Mouse (Mus musculus) lung, embryonic 15.5 days (tissue): ENCODE measurements at regions not wholly inside any gene's neighbourhood (a gene's known extent, or its start where the extent isn't known, plus 50 kb on each side); places are given as distances from the start of the nearest gene placed in this dataset.

Source experiments
- ATAC-seq: fragments of 200-750 bp; cut with Nextera tagmentation; 2 replicates; pipeline ENCODE4 v1.8.0; 2017; ENCODE audit warnings: moderate number of reproducible peaks, borderline replicate concordance; ENCODE audit not compliant: low FRiP score, low TSS enrichment; ENCODE audit errors: extremely low read depth
- H3K27ac ChIP-seq: fragments of 300-500 bp; sonication (generic); 2 replicates; pipeline ENCODE4 v1.5.1; 2015; ENCODE audit warnings: moderate library complexity, mild to moderate bottlenecking, inconsistent platforms
- H3K27me3 ChIP-seq: fragments of 300-500 bp; sonication (generic); 2 replicates; pipeline ENCODE4 v1.6.1; 2015; ENCODE audit warnings: inconsistent platforms
- H3K36me3 ChIP-seq: fragments of 300-500 bp; sonication (generic); 2 replicates; pipeline ENCODE4 v1.6.1; 2015; ENCODE audit warnings: inconsistent platforms
- H3K4me1 ChIP-seq: fragments of 300-500 bp; sonication (generic); 2 replicates; pipeline ENCODE4 v1.6.1; 2015; ENCODE audit warnings: inconsistent platforms
- H3K4me2 ChIP-seq: fragments of 300-500 bp; sonication (generic); 2 replicates; pipeline ENCODE4 v1.6.1; 2015; ENCODE audit warnings: inconsistent platforms, mild to moderate bottlenecking, moderate library complexity
- H3K4me3 ChIP-seq: fragments of 300-500 bp; sonication (generic); 2 replicates; pipeline ENCODE4 v1.5.1; 2015; ENCODE audit warnings: mild to moderate bottlenecking, inconsistent platforms
- H3K9ac ChIP-seq: fragments of 300-500 bp; sonication (generic); 2 replicates; pipeline ENCODE4 v1.6.1; 2015; ENCODE audit warnings: inconsistent platforms
- H3K9me3 ChIP-seq: fragments of 300-500 bp; sonication (generic); 2 replicates; pipeline ENCODE4 v1.6.1; 2016; ENCODE audit warnings: inconsistent platforms
- WGBS: fragments of 180-500 bp; shearing (Covaris S2); methylation state at CpG from one replicate; pipeline ENCODE4 v1.1.7; 2015; 5-methylcytosine and 5-hydroxymethylcytosine counted together

GRCm38 (mm10) chr6:116767738-116768522 lies 51.2 kb upstream of the Tmem72 start:
- H3K27ac ChIP-seq = no peak overlapping the region
- ATAC-seq = peak; percentile 23; the same call in 1 of the 2 replicates
- 31% methylated on average over 17 of the region's 17 CpGs for WGBS
- no peaks in the 10 kb centered on the region for H3K9me3 ChIP-seq
- peaks cover 3% of the 10 kb centered on the region; the same call in 1 of the 2 replicates for H3K4me1 ChIP-seq
- H3K27me3 ChIP-seq = no peaks in the 10 kb centered on the region
- no peak overlapping the region for H3K4me3 ChIP-seq
- H3K9ac ChIP-seq = no peak overlapping the region
- no peaks in the 10 kb centered on the region for H3K36me3 ChIP-seq
- H3K4me2 ChIP-seq = no peak overlapping the region

GRCm38 (mm10) chr6:116774954-116775675 lies 58.4 kb upstream of the Tmem72 start:
- no peak overlapping the region for H3K4me2 ChIP-seq
- no peaks in the 10 kb centered on the region for H3K9me3 ChIP-seq
- no peak overlapping the region for H3K9ac ChIP-seq
- no peak overlapping the region for H3K27ac ChIP-seq
- no peaks in the 10 kb centered on the region for H3K4me1 ChIP-seq
- no peak; the same call in 1 of the 2 replicates for ATAC-seq
- 76% methylated on average over 12 of the region's 12 CpGs for WGBS
- no peak overlapping the region for H3K4me3 ChIP-seq
- no peaks in the 10 kb centered on the region for H3K36me3 ChIP-seq
- H3K27me3 ChIP-seq = no peaks in the 10 kb centered on the region

GRCm38 (mm10) chr6:116786553-116787335 lies 70.0 kb upstream of the Tmem72 start:
- 42% methylated on average over 3 of the region's 3 CpGs for WGBS
- H3K9ac ChIP-seq = no peak overlapping the region
- H3K4me3 ChIP-seq = no peak overlapping the region
- no peaks in the 10 kb centered on the region for H3K4me1 ChIP-seq
- H3K9me3 ChIP-seq = 0 out of 2 replicates have a peak, but pooled peaks cover 3% of the 10 kb centered on the region
- no peaks in the 10 kb centered on the region for H3K36me3 ChIP-seq
- no peak overlapping the region for H3K27ac ChIP-seq
- no peak for ATAC-seq
- no peak overlapping the region for H3K4me2 ChIP-seq
- no peaks in the 10 kb centered on the region for H3K27me3 ChIP-seq

GRCm38 (mm10) chr6:116793321-116793960 lies 76.7 kb upstream of the Tmem72 start:
- 37% methylated on average over 4 of the region's 4 CpGs for WGBS
- Histone ChIP-seq H3K9me3 (no peaks in the 10 kb centered on the region), H3K27me3 (no peaks in the 10 kb centered on the region), H3K4me3 (no peak overlapping the region), H3K9ac (no peak overlapping the region), H3K36me3 (no peaks in the 10 kb centered on the region), H3K4me1 (no peaks in the 10 kb centered on the region), H3K4me2 (no peak overlapping the region), H3K27ac (no peak overlapping the region)
- ATAC-seq = no peak

- Histone ChIP-seq H3K27me3 (no peaks in the 10 kb centered on the region), H3K4me2 (no peak overlapping the region), H3K4me1 (no peaks in the 10 kb centered on the region), H3K9me3 (no peaks in the 10 kb centered on the region), H3K36me3 (no peaks in the 10 kb centered on the region), H3K27ac (no peak overlapping the region), H3K4me3 (no peak overlapping the region), H3K9ac (no peak overlapping the region)
- 24% methylated on average over 9 of the region's 9 CpGs for WGBS
- no peak for ATAC-seq
Observed at GRCm38 (mm10) chr6:116793961-116794336, 77.2 kb upstream of the Tmem72 start.

GRCm38 (mm10) chr6:116821215-116821912 lies 104.7 kb upstream of the Tmem72 start:
- Histone ChIP-seq H3K9ac (no peak overlapping the region), H3K27ac (no peak overlapping the region), H3K36me3 (no peaks in the 10 kb centered on the region), H3K27me3 (no peaks in the 10 kb centered on the region), H3K4me3 (no peak overlapping the region), H3K4me1 (peaks cover 6% of the 10 kb centered on the region; the same call in 1 of the 2 replicates), H3K9me3 (no peaks in the 10 kb centered on the region), H3K4me2 (no peak overlapping the region)
- ATAC-seq = no peak
- 29% methylated on average over 12 of the region's 12 CpGs for WGBS

- Histone ChIP-seq H3K36me3 (no peaks in the 10 kb centered on the region), H3K9ac (no peak overlapping the region), H3K27me3 (no peaks in the 10 kb centered on the region), H3K4me1 (peaks cover 6% of the 10 kb centered on the region; the same call in 1 of the 2 replicates), H3K4me2 (no peak overlapping the region), H3K27ac (no peak overlapping the region), H3K9me3 (no peaks in the 10 kb centered on the region), H3K4me3 (no peak overlapping the region)
- ATAC-seq = no peak
- 91% methylated on average over 6 of the region's 6 CpGs for WGBS
Observed at GRCm38 (mm10) chr6:116822605-116823004, 105.9 kb upstream of the Tmem72 start.

GRCm38 (mm10) chr6:116825628-116826027 lies 108.9 kb upstream of the Tmem72 start:
- peaks cover 6% of the 10 kb centered on the region for H3K4me1 ChIP-seq
- H3K27me3 ChIP-seq = no peaks in the 10 kb centered on the region
- no peak for ATAC-seq
- no peaks in the 10 kb centered on the region for H3K9me3 ChIP-seq
- no peak overlapping the region for H3K27ac ChIP-seq
- no peak overlapping the region for H3K4me2 ChIP-seq
- 80% methylated on average over 2 of the region's 2 CpGs for WGBS
- no peaks in the 10 kb centered on the region for H3K36me3 ChIP-seq
- no peak overlapping the region for H3K4me3 ChIP-seq
- no peak overlapping the region for H3K9ac ChIP-seq

- peak; percentile 59; the same call in 1 of the 2 replicates for ATAC-seq
- H3K4me3 ChIP-seq = no peak overlapping the region
- H3K27ac ChIP-seq = no peak overlapping the region
Observed at GRCm38 (mm10) chr6:116829341-116829740, 112.6 kb upstream of the Tmem72 start.

GRCm38 (mm10) chr6:116845990-116846862 lies 129.5 kb upstream of the Tmem72 start:
- ATAC-seq = no peak
- Histone ChIP-seq H3K4me2 (no peak overlapping the region), H3K4me3 (no peak overlapping the region), H3K9me3 (no peaks in the 10 kb centered on the region), H3K4me1 (no peaks in the 10 kb centered on the region), H3K36me3 (no peaks in the 10 kb centered on the region), H3K9ac (no peak overlapping the region), H3K27ac (no peak overlapping the region), H3K27me3 (no peaks in the 10 kb centered on the region)
- whole genome bisulfite sequencing = 57% methylated on average over 11 of the region's 11 CpGs

More at GRCm38 (mm10) chr6:116829341-116829740, 112.6 kb upstream of the Tmem72 start:
- H3K4me2 ChIP-seq = no peak overlapping the region
- no peak overlapping the region for H3K9ac ChIP-seq
- no peaks in the 10 kb centered on the region for H3K27me3 ChIP-seq
- H3K9me3 ChIP-seq = no peaks in the 10 kb centered on the region
- WGBS = 27% methylated on average over 2 of the region's 2 CpGs
- H3K36me3 ChIP-seq = no peaks in the 10 kb centered on the region
- no peaks in the 10 kb centered on the region; the same call in 1 of the 2 replicates for H3K4me1 ChIP-seq
